Mouse (Mus musculus) testis, postnatal 14 days (tissue): Measurements from ENCODE around the gene Gm16430.
"Not testable (repeated sequence)": the region's sequence is repeated elsewhere in the genome, so short reads cannot be mapped to it uniquely, and the experiment has no call there.

Source experiments
- DNase-seq: peaks from one replicate; pipeline ENCODE4 v3.0.0; 2021; ENCODE audit warnings: low spot score

Gene Gm16430

DNA sequence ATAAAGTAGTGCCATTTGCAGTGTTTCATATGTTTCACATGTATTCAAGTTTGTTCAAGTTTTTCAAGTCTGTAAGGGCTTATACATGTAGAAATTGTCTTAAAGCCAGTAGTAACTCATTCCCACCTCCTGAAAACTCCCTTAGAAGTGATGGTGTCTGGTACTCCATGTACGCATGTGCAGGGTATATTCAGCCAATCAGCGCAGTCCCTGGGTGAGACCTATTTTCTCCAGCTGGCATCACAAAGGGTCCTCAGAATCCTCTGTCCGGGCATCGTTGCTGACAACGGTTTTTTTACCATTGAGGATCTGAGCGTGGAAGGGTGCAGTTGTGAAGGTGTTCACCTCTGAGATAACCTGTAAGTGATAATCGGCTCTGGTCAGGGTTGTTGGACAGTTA, at the start of gene Gm16430:
Gene Gm16430, plus strand, starts transcription at position 301 of the 400 bp plus-strand sequence.
- not testable (repeated sequence) for DNase-seq
